Mouse (Mus musculus) splenic B cell, adult 2 months (primary cell): ENCODE data around the gene Prr14l.
"Not testable (repeated sequence)": the region's sequence is repeated elsewhere in the genome, so short reads cannot be mapped to it uniquely, and the experiment has no call there.

Experiments used
- DNase-seq: peaks from one replicate; pipeline ENCODE4 v3.0.0-alpha.2; 2011; ENCODE audit warnings: low read depth, low spot score
- H3K27me3 ChIP-seq: 2 replicates; pipeline ENCODE4 v1.6.1; 2012; ENCODE audit warnings: mild to moderate bottlenecking, low read length, moderate library complexity, mixed read lengths; ENCODE audit not compliant: control insufficient read depth, poor library complexity, insufficient read depth, severe bottlenecking
- H3K36me3 ChIP-seq: 2 replicates; pipeline ENCODE4 v1.6.1; 2012; ENCODE audit warnings: mild to moderate bottlenecking, low read length, moderate library complexity, mixed read lengths; ENCODE audit not compliant: control insufficient read depth, poor library complexity, insufficient read depth, severe bottlenecking

The Prr14l gene

DNA sequence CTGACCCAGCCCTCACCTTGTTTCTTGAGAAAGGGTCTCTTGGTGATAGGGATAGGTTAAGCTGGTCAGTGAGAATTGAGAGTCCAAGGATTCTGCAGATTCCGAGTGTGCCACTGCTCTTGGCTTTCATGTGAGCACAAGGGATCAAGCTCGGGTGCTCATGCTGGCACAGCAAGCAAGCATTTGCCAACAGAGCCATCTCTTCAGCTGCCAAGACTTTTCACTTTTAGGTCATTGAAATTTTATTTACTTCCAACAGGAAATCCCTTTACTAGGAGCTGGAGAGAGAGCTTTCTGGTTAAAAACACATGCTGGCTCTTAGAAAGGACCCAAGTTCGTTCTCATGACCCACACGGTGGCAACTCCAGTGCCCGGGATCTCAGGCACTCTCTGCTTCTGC lies 17.1 kb downstream of the Prr14l start:
- peaks cover 14% of the 10 kb centered on the region for H3K36me3 ChIP-seq
- DNase-seq, result no peak
- H3K27me3 ChIP-seq, result no peaks in the 10 kb centered on the region

DNA sequence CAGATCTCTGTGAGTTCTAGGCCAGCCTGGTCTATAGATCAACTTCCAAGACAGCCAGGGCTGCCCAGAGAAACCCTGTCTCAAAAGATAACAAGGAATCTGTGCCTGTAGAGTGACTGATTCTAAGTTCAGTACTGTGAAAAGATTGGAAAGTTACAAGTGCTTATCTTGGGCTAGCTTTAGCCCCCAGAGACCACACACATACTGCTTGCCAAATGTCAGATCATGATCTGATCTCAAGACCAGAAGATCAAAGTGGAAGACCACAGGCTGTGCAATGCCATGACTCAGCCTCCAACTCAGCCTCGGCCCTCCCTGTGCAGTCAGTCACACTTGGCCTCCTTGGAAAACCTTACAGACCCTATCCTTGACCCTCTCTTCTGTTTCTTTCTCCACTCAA lies 19.6 kb downstream of the Prr14l start:
- Histone ChIP-seq H3K27me3 (no peaks in the 10 kb centered on the region), H3K36me3 (peaks cover 12% of the 10 kb centered on the region)
- DNase-seq, result no peak

DNA sequence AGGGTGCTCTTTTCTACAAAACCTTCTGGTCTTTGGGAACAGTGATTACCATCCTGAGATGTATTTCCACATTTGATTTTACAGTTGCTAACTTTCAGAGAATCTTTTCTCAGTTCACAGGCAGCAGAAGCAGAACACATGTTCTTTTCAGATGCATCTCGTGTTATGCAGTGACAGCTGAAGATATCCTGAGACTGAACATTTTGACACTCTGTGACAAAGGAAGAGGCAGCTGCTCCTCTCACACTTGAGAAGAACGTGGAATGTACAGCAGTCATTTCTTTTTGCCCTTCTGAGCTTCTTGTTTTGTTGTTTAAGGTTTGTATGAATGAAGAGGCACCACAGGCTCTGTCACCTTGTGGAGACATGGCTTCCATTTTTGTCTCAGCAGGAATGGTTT lies 24.0 kb downstream of the Prr14l start:
- Histone ChIP-seq H3K27me3 (no peaks in the 10 kb centered on the region), H3K36me3 (peaks cover 4% of the 10 kb centered on the region)
- DNase-seq, result no peak

DNA sequence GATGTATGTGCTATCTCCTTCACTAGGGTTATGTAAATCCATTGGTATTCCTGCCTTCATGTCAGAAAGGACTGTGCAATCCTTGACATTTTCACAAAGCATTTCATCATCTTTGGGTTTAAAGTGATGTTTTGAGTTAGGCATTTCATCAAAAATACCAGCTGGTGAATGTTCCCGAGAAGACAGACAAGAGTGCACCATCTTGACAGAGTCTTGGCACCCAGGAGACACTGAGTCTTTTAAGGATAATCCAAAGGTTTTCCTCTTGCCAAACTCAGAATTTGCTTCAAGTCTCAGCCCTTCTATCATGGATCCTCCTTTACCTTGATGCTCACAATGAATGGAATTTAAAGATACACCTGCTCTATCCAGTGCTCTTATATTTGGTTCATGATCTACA lies 25.3 kb downstream of the Prr14l start:
- not testable (repeated sequence) for DNase-seq, H3K27me3 ChIP-seq, H3K36me3 ChIP-seq

DNA sequence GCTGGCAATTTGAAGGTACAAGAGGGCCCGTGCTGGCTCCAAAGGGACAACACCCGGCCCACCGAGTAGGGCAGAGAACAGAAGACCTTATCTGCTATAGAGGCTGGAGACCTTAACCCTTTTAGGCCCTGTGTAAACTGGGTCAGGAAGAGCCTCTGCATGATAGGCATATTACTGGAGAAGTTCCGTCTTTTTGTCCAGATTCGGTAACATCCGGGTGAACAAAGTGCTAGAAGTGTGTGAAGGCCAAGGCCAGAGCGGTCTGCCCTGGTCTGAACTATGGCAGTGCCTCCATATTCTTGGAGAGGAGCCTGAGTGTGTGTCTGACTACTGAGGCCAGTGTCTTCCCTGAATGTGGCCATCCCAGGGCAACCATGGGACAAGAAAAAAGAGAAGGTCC lies 27.0 kb downstream of the Prr14l start, which contains the start of gene Gm20671:
TSS of gene Gm20671 (minus strand) at position 101 of the 400 bp plus-strand sequence.
- DNase-seq, result no peak
- Histone ChIP-seq H3K36me3 (peaks cover 5% of the 10 kb centered on the region), H3K27me3 (no peaks in the 10 kb centered on the region)

DNA sequence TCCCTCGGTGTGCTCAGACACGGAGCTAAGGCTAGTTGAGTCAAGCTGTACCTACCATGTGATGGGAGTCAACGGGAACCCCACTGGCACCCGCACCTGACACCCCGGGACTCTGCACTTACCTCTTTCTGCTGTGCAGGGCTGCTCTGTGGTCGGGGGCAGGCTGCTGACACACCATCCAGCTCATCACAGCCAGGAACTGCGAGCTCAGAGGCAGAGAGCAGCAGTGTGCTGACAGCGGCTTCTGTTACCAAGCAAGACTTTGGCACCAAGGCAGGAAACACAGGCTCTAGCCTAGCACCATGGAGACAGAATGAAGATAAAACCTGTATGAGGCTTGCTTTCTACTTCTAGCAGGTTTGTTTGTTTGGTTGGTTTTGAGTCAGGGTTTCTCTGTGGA lies 33.6 kb downstream of the Prr14l start:
- no peaks in the 10 kb centered on the region for H3K27me3 ChIP-seq
- peaks cover 23% of the 10 kb centered on the region for H3K36me3 ChIP-seq
- no peak for DNase-seq

DNA sequence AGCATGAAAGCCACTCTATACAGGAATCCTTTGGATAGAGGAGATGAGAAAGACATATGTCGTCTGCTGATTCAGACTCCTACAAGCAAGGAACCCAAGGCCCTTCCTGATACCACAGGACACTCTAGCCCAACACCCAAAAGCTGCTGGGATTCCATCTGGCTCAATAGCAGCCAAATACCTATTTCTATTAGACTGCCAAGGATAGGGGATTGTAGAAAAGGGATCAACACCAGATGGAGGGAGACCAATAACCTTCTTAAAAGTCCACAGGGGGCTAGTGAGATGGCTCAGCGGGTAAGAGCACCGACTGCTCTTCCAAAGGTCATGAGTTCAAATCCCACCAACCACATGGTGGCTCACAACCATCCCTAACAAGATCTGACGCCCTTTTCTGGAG lies 38.7 kb downstream of the Prr14l start:
- Histone ChIP-seq H3K27me3 (no peaks in the 10 kb centered on the region), H3K36me3 (peaks cover 25% of the 10 kb centered on the region)
- no peak for DNase-seq

DNA sequence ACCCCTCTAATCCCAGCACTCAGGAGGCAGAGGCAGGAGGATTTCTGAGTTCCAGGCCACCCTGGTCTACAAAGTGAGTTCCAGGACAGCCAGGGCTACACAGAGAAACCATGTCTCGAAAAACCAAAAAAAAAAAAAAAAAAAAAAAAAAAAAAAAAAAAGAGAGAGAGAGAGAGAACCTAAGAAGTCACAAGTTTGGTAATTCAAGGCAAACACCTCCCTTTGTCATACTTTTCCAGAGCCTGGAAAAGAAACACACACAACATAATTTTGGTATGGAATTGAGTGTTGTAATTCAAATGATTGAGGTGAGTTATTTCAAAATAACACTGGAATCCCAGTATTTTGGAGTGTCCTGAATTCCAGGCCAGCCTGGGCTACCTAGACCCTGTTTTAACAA lies 67.6 kb downstream of the Prr14l start:
- H3K27me3 ChIP-seq, H3K36me3 ChIP-seq, DNase-seq: not testable (repeated sequence)

DNA sequence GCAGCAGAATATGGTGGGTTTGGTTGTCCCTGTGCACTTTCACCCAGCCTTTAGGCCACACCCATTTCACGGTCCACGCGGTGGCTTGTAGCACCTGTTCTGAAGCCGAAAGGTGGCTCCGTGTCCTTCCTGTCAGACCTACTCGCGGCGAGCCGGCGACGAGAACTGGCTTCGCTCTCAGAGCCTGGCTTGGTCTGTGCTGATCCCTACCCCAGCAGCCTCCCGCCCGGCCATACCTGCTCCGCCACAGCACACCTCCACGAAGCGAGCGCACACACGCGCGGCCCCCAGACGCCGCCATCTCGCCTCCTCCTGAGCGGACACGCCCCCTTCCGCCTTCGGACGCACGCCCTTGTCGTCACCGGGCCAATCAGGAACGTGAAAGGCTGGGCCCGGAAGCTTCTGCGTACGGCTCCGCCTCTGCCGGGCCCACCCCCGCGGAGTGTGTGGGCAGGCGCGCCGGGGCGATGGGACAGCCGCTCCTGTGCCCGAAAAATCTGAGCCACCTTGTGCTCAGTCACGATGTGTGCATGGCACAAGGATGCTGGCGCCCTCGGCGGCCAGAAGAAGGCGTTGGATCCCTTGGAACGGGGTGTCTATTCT lies 68.6 kb downstream of the Prr14l start, which contains the start of gene Pisd:
TSS of gene Pisd (minus strand) at position 334 of the 603 bp plus-strand sequence.
- Histone ChIP-seq H3K27me3 (no peaks in the 10 kb centered on the region), H3K36me3 (no peaks in the 10 kb centered on the region; the same call in 1 of the 2 replicates)
- peak; percentile 95 for DNase-seq

DNA sequence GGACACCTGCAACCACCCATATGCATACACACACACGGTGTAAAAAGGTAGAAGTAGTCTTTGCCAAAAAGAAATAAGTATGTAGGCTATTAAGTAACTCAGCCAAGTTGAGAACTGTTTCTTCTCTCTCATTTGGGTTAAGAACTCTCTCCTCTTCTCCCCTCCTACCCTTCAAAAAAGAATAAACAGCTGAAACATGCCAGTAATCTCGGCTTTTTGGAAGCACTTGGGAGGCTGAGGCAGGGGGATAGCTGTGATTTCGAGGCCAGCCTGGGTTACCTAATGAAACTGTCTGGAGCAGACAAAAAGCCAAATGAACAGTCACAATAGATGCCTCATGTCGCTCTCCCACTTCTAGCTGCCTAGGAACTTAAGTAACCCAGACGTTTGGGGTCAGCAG lies 69.3 kb downstream of the Prr14l start:
- Histone ChIP-seq H3K36me3 (no peaks in the 10 kb centered on the region; the same call in 1 of the 2 replicates), H3K27me3 (no peaks in the 10 kb centered on the region)
- no peak for DNase-seq

DNA sequence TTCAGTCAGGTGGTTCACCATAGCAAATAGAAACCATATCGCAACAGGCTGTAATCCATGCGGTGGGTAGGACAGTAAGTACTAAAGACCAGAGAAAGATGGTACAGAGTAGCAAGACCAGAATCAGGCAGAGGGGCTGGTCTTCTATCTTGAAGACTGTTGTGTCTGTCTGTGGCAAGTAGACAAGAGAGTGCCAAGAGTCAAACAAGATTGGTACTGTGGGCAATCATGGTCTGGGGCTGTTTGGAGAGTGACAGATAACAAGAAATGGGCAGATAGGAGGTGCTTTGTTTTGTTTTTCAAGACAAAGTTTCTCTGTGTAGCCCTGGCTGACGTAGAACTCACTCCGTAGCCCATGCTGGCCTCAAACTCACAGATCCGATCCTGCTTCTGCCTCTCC lies 72.5 kb downstream of the Prr14l start:
- H3K36me3 ChIP-seq, result no peaks in the 10 kb centered on the region; the same call in 1 of the 2 replicates
- no peak for DNase-seq
- no peaks in the 10 kb centered on the region for H3K27me3 ChIP-seq

DNA sequence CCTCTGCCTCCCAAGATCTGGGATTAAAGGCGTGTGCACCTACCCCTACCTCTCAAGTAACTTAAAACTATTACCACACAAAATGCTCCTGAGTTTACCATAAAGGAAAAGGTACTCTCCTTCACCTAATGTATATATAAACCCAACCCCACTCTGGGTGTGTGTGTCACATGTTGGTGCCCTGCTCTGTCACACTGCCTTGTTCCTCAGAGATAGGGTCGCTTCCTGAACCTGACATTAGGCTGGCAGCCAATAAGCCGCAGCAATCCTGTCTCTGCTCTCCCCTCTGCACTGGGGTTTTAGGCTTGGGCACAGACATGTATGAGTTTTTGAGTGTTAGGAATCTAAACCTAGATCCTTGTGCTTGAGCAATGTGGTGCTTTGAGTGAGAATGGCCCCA lies 75.9 kb downstream of the Prr14l start:
- no peaks in the 10 kb centered on the region; the same call in 1 of the 2 replicates for H3K36me3 ChIP-seq
- DNase-seq, result no peak
- no peaks in the 10 kb centered on the region for H3K27me3 ChIP-seq

DNA sequence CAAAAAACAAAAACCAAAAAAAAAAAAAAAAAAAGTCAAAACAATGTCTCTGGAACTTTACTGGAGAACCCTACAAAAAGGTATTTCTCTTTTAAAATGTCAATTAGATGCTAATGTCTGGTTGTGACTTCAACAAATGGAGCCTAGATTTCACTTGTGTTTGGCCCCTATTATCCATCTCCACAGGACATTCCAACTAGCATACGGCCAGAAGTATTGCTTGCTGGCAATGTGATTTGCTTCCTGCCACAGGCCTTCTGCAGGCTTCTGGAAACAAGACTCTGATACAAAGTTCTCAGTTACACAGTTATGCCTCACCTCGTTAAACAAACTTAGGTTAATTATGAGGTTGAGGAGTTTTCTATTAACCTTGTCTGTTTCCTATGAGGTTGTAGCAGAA lies 81.7 kb downstream of the Prr14l start:
- H3K36me3 ChIP-seq, result no peaks in the 10 kb centered on the region; the same call in 1 of the 2 replicates
- DNase-seq, result no peak

DNA sequence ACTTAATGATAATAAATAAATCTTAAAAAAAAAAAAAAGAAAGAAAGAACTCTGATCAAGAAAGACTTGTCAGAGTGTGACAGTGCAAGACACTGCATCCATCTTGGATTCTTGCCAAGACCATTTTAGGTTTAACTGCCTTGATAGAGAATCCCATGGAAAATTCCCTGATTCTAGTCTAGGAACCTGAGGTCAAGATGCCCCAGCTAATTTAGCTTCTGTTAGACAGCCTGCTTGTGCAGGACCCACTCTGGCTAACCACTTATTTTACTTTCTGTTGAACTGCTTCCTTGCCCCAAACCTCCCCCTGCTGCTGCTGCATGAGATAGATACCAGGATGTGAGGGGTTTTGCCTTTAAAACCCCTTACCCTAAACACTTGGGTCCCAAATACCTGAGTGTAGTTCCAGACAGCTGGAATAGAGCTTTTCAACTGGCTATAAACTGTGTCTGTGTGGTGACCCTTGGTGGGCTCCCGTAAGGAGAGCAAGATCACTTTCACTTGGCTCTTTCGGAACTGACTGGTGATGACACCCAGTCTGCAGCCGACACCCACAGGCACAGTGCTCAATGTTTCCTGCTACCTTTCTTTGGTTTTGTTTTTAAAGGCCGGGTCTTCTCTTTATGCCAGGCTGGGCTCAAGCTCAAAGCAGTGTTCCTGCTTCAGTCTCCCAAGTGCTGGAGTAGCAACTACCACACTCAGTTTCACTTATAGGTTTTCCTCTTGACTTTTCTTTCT lies 86.3 kb downstream of the Prr14l start:
- DNase-seq, result no peak
- no peaks in the 10 kb centered on the region; the same call in 1 of the 2 replicates for H3K36me3 ChIP-seq
- no peaks in the 10 kb centered on the region for H3K27me3 ChIP-seq

More for the DNA sequence above, 81.7 kb downstream of the Prr14l start:
- no peaks in the 10 kb centered on the region for H3K27me3 ChIP-seq

DNA sequence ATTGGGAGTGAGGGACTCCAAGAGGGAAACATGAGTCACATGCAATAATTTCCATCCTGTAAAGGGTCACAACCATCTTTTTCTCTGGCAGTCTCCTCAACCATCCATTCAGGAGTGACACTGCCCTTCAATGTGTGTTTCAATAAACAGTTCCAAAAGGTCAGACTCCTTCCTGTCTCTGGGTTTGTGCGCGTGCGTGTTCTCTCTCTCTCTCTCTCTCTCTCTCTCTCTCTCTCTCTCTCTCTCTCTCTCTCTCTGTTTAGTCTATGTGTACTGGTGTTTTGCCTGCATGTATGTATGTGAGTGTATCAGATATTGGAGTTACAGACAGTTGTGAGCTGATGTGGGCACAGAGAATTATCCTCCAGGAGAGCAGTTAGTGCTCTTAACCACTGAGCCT lies 87.1 kb downstream of the Prr14l start:
- Histone ChIP-seq H3K27me3 (no peaks in the 10 kb centered on the region), H3K36me3 (no peaks in the 10 kb centered on the region; the same call in 1 of the 2 replicates)
- DNase-seq, result no peak
